Mouse (Mus musculus): Measurements from ENCODE around the gene Slc39a10.

DNA sequence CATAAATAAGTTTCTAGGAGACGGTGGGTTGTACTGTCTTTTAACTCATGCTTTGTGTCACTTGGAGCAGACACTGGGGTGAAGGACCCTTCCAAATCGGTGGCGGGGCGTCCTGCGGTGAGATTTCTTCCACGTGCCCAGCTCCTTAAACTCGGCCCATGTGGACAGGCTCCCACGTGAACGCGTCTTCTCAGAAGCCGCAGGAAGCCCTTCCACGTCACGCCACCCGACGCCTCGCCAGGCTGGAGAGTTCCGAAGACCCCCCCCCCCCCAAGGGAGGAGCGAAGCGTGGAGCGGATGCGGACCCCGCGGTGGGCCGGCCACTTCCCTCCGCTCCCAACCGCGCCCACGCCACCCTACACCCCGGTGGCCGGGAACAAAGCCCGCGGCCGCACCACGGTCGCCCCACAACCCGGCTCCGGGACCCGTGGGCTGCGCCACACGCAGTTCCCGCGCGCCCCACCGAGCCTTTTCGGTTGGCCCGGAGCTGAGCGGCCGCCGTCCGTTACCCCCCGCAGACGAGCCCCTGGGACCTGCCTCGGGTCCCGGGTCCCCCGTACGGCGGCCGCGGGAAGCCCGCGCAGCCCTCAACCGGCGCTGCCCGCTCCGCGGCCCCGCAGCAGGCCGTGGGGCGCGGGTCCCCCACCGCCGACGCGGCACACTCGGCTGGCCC, 39.9 kb downstream of the Slc39a10 start:
- TF ChIP-seq CTCF (IDR thresholded peaks at IDR 0.05; ENCODE audit: extremely low read depth, insufficient read depth, insufficient read length, insufficient replicate concordance), result no peak
- TF ChIP-seq POLR2A (IDR thresholded peaks at IDR 0.05; ENCODE audit: low read depth, low read length), result no peak
